Mouse (Mus musculus): ENCODE results near the gene Lyrm7. TPM values are rescaled to one million over a fixed set of nuclear protein-coding genes. Genes with fewer than 3 reads are reported as not detected.

The Lyrm7 gene
- polyA plus RNA-seq (2012; rRNA removed), result 2.9 and 3.5 TPM in 2 replicates

GRCm38 (mm10) chr11:54860256-54861038 lies at the start of gene Lyrm7:
Gene Lyrm7, minus strand, starts transcription at chr11:54860916.
- Histone ChIP-seq H3K4me3 (ENCODE audit: control insufficient read depth, insufficient read depth, low read length) (peak within 1 kb of the TSS; percentile 80), H3K4me1 (replicated peaks; ENCODE audit: control insufficient read depth, insufficient read depth, low read length) (no peaks in the 10 kb centered on the region; the same call in 1 of the 2 replicates), H3K27me3 (ENCODE audit: control insufficient read depth, insufficient read depth, low read length) (no peaks in the 10 kb centered on the region), H3K36me3 (ENCODE audit: control insufficient read depth, insufficient read depth, low read length) (no peaks in the 10 kb centered on the region), H3K27ac (ENCODE audit: control insufficient read depth, insufficient read depth, low read length) (peak within 1 kb of the TSS; percentile 73)
- TF ChIP-seq POLR2A (IDR thresholded peaks at IDR 0.05; ENCODE audit: control insufficient read depth, extremely low read depth, insufficient read depth, low read length, poor library complexity), result peak; percentile 75
- peak; percentile 52; the same call in 1 of the 2 replicates for TF ChIP-seq CTCF (IDR thresholded peaks at IDR 0.05; ENCODE audit: borderline replicate concordance, control insufficient read depth, extremely low read depth, insufficient read depth, low read length, poor library complexity)
- peak; percentile 95 for DNase-seq
- WGBS, result under 1% methylated on average over 42 of the region's 42 CpGs

GRCm38 (mm10) chr11:54910081-54910665 lies 49.5 kb upstream of the Lyrm7 start:
- Histone ChIP-seq H3K4me3 (ENCODE audit: control insufficient read depth, insufficient read depth, low read length) (no peak overlapping the region), H3K27ac (ENCODE audit: control insufficient read depth, insufficient read depth, low read length) (no peak overlapping the region), H3K4me1 (replicated peaks; ENCODE audit: control insufficient read depth, insufficient read depth, low read length) (no peaks in the 10 kb centered on the region), H3K36me3 (ENCODE audit: control insufficient read depth, insufficient read depth, low read length) (peaks cover 47% of the 10 kb centered on the region), H3K27me3 (ENCODE audit: control insufficient read depth, insufficient read depth, low read length) (no peaks in the 10 kb centered on the region)
- no peak for DNase-seq
- WGBS, result 93% methylated on average over 12 of the region's 12 CpGs
- no peak for TF ChIP-seq CTCF (IDR thresholded peaks at IDR 0.05; ENCODE audit: borderline replicate concordance, control insufficient read depth, extremely low read depth, insufficient read depth, low read length, poor library complexity)
- TF ChIP-seq POLR2A (IDR thresholded peaks at IDR 0.05; ENCODE audit: control insufficient read depth, extremely low read depth, insufficient read depth, low read length, poor library complexity), result no peak

GRCm38 (mm10) chr11:54909273-54909672 lies 48.6 kb upstream of the Lyrm7 start:
- H3K4me3 ChIP-seq (ENCODE audit: control insufficient read depth, insufficient read depth, low read length), result no peak overlapping the region
- WGBS, result 95% methylated on average over 11 of the region's 11 CpGs

DNA sequence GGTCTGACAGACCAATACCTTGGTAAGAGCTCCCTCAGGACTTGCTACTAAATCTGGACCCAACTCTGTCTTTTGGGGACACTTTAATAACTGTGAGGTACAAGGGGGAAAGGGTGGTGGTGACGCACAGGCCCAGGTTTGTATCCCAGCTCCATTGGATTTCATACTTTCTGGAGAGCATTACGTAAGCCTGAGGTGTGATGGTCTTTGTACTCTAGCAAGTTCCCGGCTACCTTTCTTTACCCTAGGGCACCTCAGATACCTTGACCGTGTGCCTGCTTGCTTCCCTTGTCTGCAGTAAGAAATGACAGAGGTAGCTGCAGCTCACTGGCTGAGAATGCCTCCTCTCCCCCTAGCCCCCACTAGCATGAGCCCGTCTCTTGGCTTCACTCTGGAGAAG lies 46.5 kb upstream of the Lyrm7 start:
- TF ChIP-seq POLR2A (IDR thresholded peaks at IDR 0.05; ENCODE audit: control insufficient read depth, extremely low read depth, insufficient read depth, low read length, poor library complexity) (no peak), CTCF (IDR thresholded peaks at IDR 0.05; ENCODE audit: borderline replicate concordance, control insufficient read depth, extremely low read depth, insufficient read depth, low read length, poor library complexity) (no peak)
- Histone ChIP-seq H3K27me3 (ENCODE audit: control insufficient read depth, insufficient read depth, low read length) (no peaks in the 10 kb centered on the region), H3K4me3 (ENCODE audit: control insufficient read depth, insufficient read depth, low read length) (no peak overlapping the region), H3K4me1 (replicated peaks; ENCODE audit: control insufficient read depth, insufficient read depth, low read length) (no peaks in the 10 kb centered on the region), H3K27ac (ENCODE audit: control insufficient read depth, insufficient read depth, low read length) (no peak overlapping the region), H3K36me3 (ENCODE audit: control insufficient read depth, insufficient read depth, low read length) (peaks cover 29% of the 10 kb centered on the region)
- DNase-seq, result no peak
- WGBS, result 93% methylated on average over 5 of the region's 5 CpGs

More at GRCm38 (mm10) chr11:54909273-54909672, 48.6 kb upstream of the Lyrm7 start:
- H3K27me3 ChIP-seq (ENCODE audit: control insufficient read depth, insufficient read depth, low read length), result no peaks in the 10 kb centered on the region
- TF ChIP-seq CTCF (IDR thresholded peaks at IDR 0.05; ENCODE audit: borderline replicate concordance, control insufficient read depth, extremely low read depth, insufficient read depth, low read length, poor library complexity) (no peak), POLR2A (IDR thresholded peaks at IDR 0.05; ENCODE audit: control insufficient read depth, extremely low read depth, insufficient read depth, low read length, poor library complexity) (no peak)
- peaks cover 38% of the 10 kb centered on the region for H3K36me3 ChIP-seq (ENCODE audit: control insufficient read depth, insufficient read depth, low read length)
- DNase-seq, result no peak
- H3K4me1 ChIP-seq (replicated peaks; ENCODE audit: control insufficient read depth, insufficient read depth, low read length), result no peaks in the 10 kb centered on the region
- no peak overlapping the region for H3K27ac ChIP-seq (ENCODE audit: control insufficient read depth, insufficient read depth, low read length)

DNA sequence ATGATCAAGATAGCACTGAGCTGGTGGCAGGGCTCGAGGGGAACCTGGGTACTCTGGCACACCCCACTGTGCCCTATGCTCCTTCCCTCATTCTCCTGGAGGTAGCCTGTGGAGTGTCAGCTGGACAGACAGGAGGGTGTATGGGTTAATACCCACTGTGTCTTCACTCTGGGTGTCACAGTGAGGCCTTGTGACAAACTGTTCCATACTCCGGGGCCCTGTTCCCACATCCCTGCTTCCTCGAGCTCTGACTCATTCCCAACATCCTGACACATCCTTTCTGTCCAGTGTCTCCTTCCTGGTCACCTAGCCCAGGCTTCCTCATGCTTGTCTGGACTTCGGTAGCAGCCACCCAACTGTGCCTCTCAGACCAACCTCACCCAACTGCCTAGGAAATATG lies 45.8 kb upstream of the Lyrm7 start:
- Histone ChIP-seq H3K4me3 (ENCODE audit: control insufficient read depth, insufficient read depth, low read length) (no peak overlapping the region), H3K4me1 (replicated peaks; ENCODE audit: control insufficient read depth, insufficient read depth, low read length) (no peaks in the 10 kb centered on the region), H3K36me3 (ENCODE audit: control insufficient read depth, insufficient read depth, low read length) (peaks cover 23% of the 10 kb centered on the region), H3K27me3 (ENCODE audit: control insufficient read depth, insufficient read depth, low read length) (no peaks in the 10 kb centered on the region), H3K27ac (ENCODE audit: control insufficient read depth, insufficient read depth, low read length) (no peak overlapping the region)
- no peak for DNase-seq
- 79% methylated on average over 4 of the region's 4 CpGs for WGBS
- TF ChIP-seq CTCF (IDR thresholded peaks at IDR 0.05; ENCODE audit: borderline replicate concordance, control insufficient read depth, extremely low read depth, insufficient read depth, low read length, poor library complexity), result no peak
- no peak for TF ChIP-seq POLR2A (IDR thresholded peaks at IDR 0.05; ENCODE audit: control insufficient read depth, extremely low read depth, insufficient read depth, low read length, poor library complexity)

DNA sequence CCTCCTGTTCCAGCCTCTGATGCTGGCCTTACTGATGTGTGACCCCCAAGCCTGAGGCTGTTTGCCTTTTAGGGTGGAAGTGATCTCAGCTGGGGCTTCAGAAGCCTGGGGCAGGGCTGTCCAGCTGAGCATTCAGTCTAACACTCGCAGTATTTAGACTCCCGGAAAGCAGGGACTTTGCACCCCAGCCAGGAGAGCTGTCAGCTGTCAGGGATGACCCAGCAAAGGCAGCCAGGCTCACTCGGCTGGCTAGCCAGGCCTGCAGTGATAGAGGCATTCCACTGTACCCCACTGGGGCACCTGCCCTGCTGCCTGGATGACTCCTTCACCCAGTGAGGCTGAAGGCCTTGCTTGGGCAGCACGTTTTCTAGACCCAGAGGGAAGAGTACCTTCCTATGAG lies 45.2 kb upstream of the Lyrm7 start:
- Histone ChIP-seq H3K27ac (ENCODE audit: control insufficient read depth, insufficient read depth, low read length) (no peak overlapping the region), H3K27me3 (ENCODE audit: control insufficient read depth, insufficient read depth, low read length) (no peaks in the 10 kb centered on the region), H3K4me3 (ENCODE audit: control insufficient read depth, insufficient read depth, low read length) (no peak overlapping the region), H3K4me1 (replicated peaks; ENCODE audit: control insufficient read depth, insufficient read depth, low read length) (no peaks in the 10 kb centered on the region), H3K36me3 (ENCODE audit: control insufficient read depth, insufficient read depth, low read length) (peaks cover 18% of the 10 kb centered on the region)
- TF ChIP-seq POLR2A (IDR thresholded peaks at IDR 0.05; ENCODE audit: control insufficient read depth, extremely low read depth, insufficient read depth, low read length, poor library complexity) (no peak), CTCF (IDR thresholded peaks at IDR 0.05; ENCODE audit: borderline replicate concordance, control insufficient read depth, extremely low read depth, insufficient read depth, low read length, poor library complexity) (no peak)
- 89% methylated on average over 4 of the region's 4 CpGs for WGBS
- no peak for DNase-seq
